Mouse (Mus musculus) hindbrain, embryonic 14.5 days (tissue): ENCODE measurements around the gene Map7d3. TPM values are rescaled to one million over a fixed set of nuclear protein-coding genes. Genes with fewer than 3 reads are reported as not detected.

Experiments
- ATAC-seq: fragments of 200-750 bp; cut with Nextera tagmentation; 2 replicates; pipeline ENCODE4 v1.8.0; 2017; ENCODE audit warnings: moderate number of reproducible peaks, mild to moderate bottlenecking, moderate TSS enrichment, moderate library complexity; ENCODE audit not compliant: low FRiP score
- DNase-seq: peaks from one replicate; pipeline ENCODE4 v3.0.0-alpha.2; 2015; ENCODE audit warnings: low spot score
- H3K27ac ChIP-seq: fragments of 300-500 bp; sonication (generic); 2 replicates; pipeline ENCODE4 v1.5.1; 2014; ENCODE audit warnings: mild to moderate bottlenecking, moderate library complexity
- H3K27me3 ChIP-seq: fragments of 300-500 bp; sonication (generic); 2 replicates; pipeline ENCODE4 v1.6.1; 2014; ENCODE audit warnings: mild to moderate bottlenecking, low read length, mixed read lengths; ENCODE audit not compliant: control insufficient read depth, insufficient read depth
- H3K36me3 ChIP-seq: fragments of 300-500 bp; sonication (generic); replicated peaks from 2 replicates; pipeline ENCODE4 v1.6.1; 2014; ENCODE audit not compliant: control insufficient read depth, insufficient read depth
- H3K4me1 ChIP-seq: fragments of 300-500 bp; sonication (generic); replicated peaks from 2 replicates; pipeline ENCODE4 v1.6.1; 2014; ENCODE audit warnings: antibody characterized with exemption, low read length, mixed read lengths; ENCODE audit not compliant: control insufficient read depth, insufficient read depth
- H3K4me2 ChIP-seq: fragments of 300-500 bp; sonication (generic); replicated peaks from 2 replicates; pipeline ENCODE4 v1.6.1; 2014; ENCODE audit warnings: mild to moderate bottlenecking, moderate library complexity
- H3K4me3 ChIP-seq: fragments of 300-500 bp; sonication (generic); replicated peaks from 2 replicates; pipeline ENCODE4 v1.5.1; 2014; ENCODE audit warnings: mild to moderate bottlenecking, low read length
- H3K9ac ChIP-seq: fragments of 300-500 bp; sonication (generic); 2 replicates; pipeline ENCODE4 v1.6.1; 2014
- H3K9me3 ChIP-seq: fragments of 300-500 bp; sonication (generic); 2 replicates; pipeline ENCODE4 v1.6.1; 2016; ENCODE audit warnings: low read length; ENCODE audit not compliant: control insufficient read depth
- WGBS: fragments of 180-500 bp; shearing (Covaris S2); extraction: QIAGEN DNeasy Blood & Tissue Kit; methylation state at CpG from one replicate; pipeline ENCODE4 v1.1.7; 2014; 5-methylcytosine and 5-hydroxymethylcytosine counted together
- polyA plus RNA-seq: library from polyadenylated mRNA; unstranded; fragments of >200 nt; fragmentation: Nextera tagmentation; extraction: Ambion mirVana; gene quantifications from 2 replicates; pipeline ENCODE4 v1.2.1, GENCODE M21; 2014

The Map7d3 gene
- polyA plus RNA-seq: 0.60 and 0.72 TPM in 2 replicates

- Histone ChIP-seq H3K4me2 (peak within 1 kb of the TSS; percentile 66), H3K9me3 (no peaks in the 10 kb centered on the region), H3K27ac (no peak within 1 kb of the TSS), H3K4me1 (no peaks in the 10 kb centered on the region), H3K36me3 (no peaks in the 10 kb centered on the region), H3K9ac (no peak within 1 kb of the TSS), H3K4me3 (peak within 1 kb of the TSS; percentile 35), H3K27me3 (no peaks in the 10 kb centered on the region)
- ATAC-seq: peak; percentile 72
- 24% methylated on average over 35 of the region's 35 CpGs for WGBS
- no peak for DNase-seq
Observed at GRCm38 (mm10) chrX:56821765-56822603, at the start of gene Map7d3. Gene Map7d3, minus strand, starts transcription at chrX:56822326.

- DNase-seq (no peak), ATAC-seq (no peak)
- Histone ChIP-seq H3K4me3 (no peak within 1 kb of the TSS), H3K4me1 (no peaks in the 10 kb centered on the region), H3K9ac (no peak within 1 kb of the TSS), H3K36me3 (no peaks in the 10 kb centered on the region), H3K27me3 (no peaks in the 10 kb centered on the region), H3K9me3 (no peaks in the 10 kb centered on the region), H3K27ac (no peak within 1 kb of the TSS), H3K4me2 (no peak within 1 kb of the TSS)
- 85% methylated on average over 2 of the region's 2 CpGs for WGBS
Observed at GRCm38 (mm10) chrX:56869863-56870262, 47.7 kb upstream of the Map7d3 start, which contains the start of gene Adgrg4. Gene Adgrg4, plus strand, starts transcription at chrX:56870163.

GRCm38 (mm10) chrX:56841255-56841654 lies 19.1 kb upstream of the Map7d3 start:
- no peak for DNase-seq
- WGBS: 76% methylated on average over 5 of the region's 5 CpGs
- Histone ChIP-seq H3K4me2 (no peak overlapping the region), H3K36me3 (no peaks in the 10 kb centered on the region), H3K9ac (no peak overlapping the region), H3K27me3 (no peaks in the 10 kb centered on the region), H3K4me1 (no peaks in the 10 kb centered on the region), H3K4me3 (no peak overlapping the region), H3K9me3 (no peaks in the 10 kb centered on the region), H3K27ac (no peak overlapping the region)
- no peak for ATAC-seq

- Histone ChIP-seq H3K9me3 (no peaks in the 10 kb centered on the region), H3K4me2 (no peak overlapping the region), H3K27ac (no peak overlapping the region), H3K4me1 (no peaks in the 10 kb centered on the region), H3K4me3 (no peak overlapping the region), H3K36me3 (no peaks in the 10 kb centered on the region), H3K9ac (no peak overlapping the region), H3K27me3 (no peaks in the 10 kb centered on the region)
- DNase-seq (peak; percentile 65), ATAC-seq (no peak)
Observed at GRCm38 (mm10) chrX:56839369-56839768, 17.2 kb upstream of the Map7d3 start.

GRCm38 (mm10) chrX:56835842-56836241 lies 13.7 kb upstream of the Map7d3 start:
- DNase-seq (no peak), ATAC-seq (no peak)
- H3K27me3 ChIP-seq: no peaks in the 10 kb centered on the region
- H3K27ac ChIP-seq: no peak overlapping the region
- H3K9me3 ChIP-seq: no peaks in the 10 kb centered on the region
- H3K4me1 ChIP-seq: no peaks in the 10 kb centered on the region
- no peak overlapping the region for H3K9ac ChIP-seq
- no peaks in the 10 kb centered on the region for H3K36me3 ChIP-seq
- WGBS: 89% methylated on average over 6 of the region's 6 CpGs
- no peak overlapping the region for H3K4me2 ChIP-seq
- H3K4me3 ChIP-seq: no peak overlapping the region

GRCm38 (mm10) chrX:56827492-56827891 lies 5.4 kb upstream of the Map7d3 start:
- Histone ChIP-seq H3K27ac (no peak overlapping the region), H3K9ac (no peak overlapping the region), H3K36me3 (no peaks in the 10 kb centered on the region), H3K4me3 (no peak overlapping the region), H3K9me3 (no peaks in the 10 kb centered on the region), H3K4me2 (no peak overlapping the region), H3K4me1 (no peaks in the 10 kb centered on the region), H3K27me3 (no peaks in the 10 kb centered on the region)
- 84% methylated on average over 6 of the region's 6 CpGs for WGBS
- ATAC-seq: no peak
- no peak for DNase-seq

GRCm38 (mm10) chrX:56791268-56791667 lies 30.9 kb downstream of the Map7d3 start:
- 50% methylated on average over 15 of the region's 15 CpGs for WGBS
- H3K27me3 ChIP-seq: no peaks in the 10 kb centered on the region
- H3K4me1 ChIP-seq: no peaks in the 10 kb centered on the region
- DNase-seq (peak; percentile 56), ATAC-seq (peak; percentile 48; the same call in 1 of the 2 replicates)
- H3K4me2 ChIP-seq: no peak overlapping the region
- H3K4me3 ChIP-seq: no peak overlapping the region
- H3K9me3 ChIP-seq: no peaks in the 10 kb centered on the region
- peaks cover 6% of the 10 kb centered on the region; the same call in 1 of the 2 replicates for H3K36me3 ChIP-seq
- no peak overlapping the region for H3K9ac ChIP-seq
- H3K27ac ChIP-seq: no peak overlapping the region

GRCm38 (mm10) chrX:56790591-56790990 lies 31.5 kb downstream of the Map7d3 start:
- no peaks in the 10 kb centered on the region for H3K27me3 ChIP-seq
- no peaks in the 10 kb centered on the region for H3K4me1 ChIP-seq
- WGBS: 80% methylated on average over 4 of the region's 4 CpGs
- ATAC-seq (no peak), DNase-seq (no peak)
- H3K36me3 ChIP-seq: peaks cover 6% of the 10 kb centered on the region; the same call in 1 of the 2 replicates
- H3K9ac ChIP-seq: no peak overlapping the region
- H3K9me3 ChIP-seq: no peaks in the 10 kb centered on the region
- no peak overlapping the region for H3K27ac ChIP-seq
- no peak overlapping the region for H3K4me2 ChIP-seq
- no peak overlapping the region for H3K4me3 ChIP-seq

GRCm38 (mm10) chrX:56787486-56787885 lies 34.6 kb downstream of the Map7d3 start:
- ATAC-seq (no peak), DNase-seq (no peak)
- H3K4me1 ChIP-seq: no peaks in the 10 kb centered on the region
- peaks cover 6% of the 10 kb centered on the region; the same call in 1 of the 2 replicates for H3K36me3 ChIP-seq
- H3K9me3 ChIP-seq: no peaks in the 10 kb centered on the region
- no peak overlapping the region for H3K4me2 ChIP-seq
- H3K4me3 ChIP-seq: no peak overlapping the region
- H3K9ac ChIP-seq: no peak overlapping the region
- no peak overlapping the region for H3K27ac ChIP-seq
- no peaks in the 10 kb centered on the region for H3K27me3 ChIP-seq
- WGBS: 75% methylated on average over 3 of the region's 3 CpGs
